Mouse (Mus musculus): ENCODE measurements around the gene Kctd6. TPM values are rescaled to one million over a fixed set of nuclear protein-coding genes. Genes with fewer than 3 reads are reported as not detected.
"Not testable (repeated sequence)": the region's sequence is repeated elsewhere in the genome, so short reads cannot be mapped to it uniquely, and the experiment has no call there.

The Kctd6 gene
- polyA plus RNA-seq (2015; fragmentation: Nextera tagmentation; extraction: Ambion mirVana): 12.6 and 14.8 TPM in 2 replicates

DNA sequence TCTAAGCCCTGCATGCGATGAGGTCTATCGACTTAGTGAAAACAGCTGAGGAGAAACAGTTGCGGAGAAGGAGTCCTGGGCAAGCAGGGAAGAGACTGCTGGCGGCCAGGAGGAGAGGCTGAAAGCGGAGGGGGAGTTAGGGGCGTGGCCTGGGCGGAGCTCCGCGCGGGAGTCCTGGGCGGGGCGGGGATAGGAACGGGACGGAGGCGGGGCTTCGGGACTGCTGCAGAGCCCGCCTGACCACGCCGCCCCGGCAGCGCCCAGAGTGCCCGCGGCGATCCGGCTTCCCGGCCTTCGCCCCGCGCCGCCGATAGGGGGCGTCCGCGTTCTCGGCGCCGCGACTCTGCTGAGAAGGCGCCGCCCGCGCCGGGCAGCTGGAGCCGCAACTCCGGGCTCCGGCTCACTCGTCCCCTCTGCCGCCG, at the start of gene Kctd6:
Gene Kctd6 (plus strand): TSS at position 338 of the 422 bp plus-strand sequence.
- 1% methylated on average over 32 of the region's 49 CpGs for WGBS
- Histone ChIP-seq H3K36me3 (no peaks in the 10 kb centered on the region), H3K27me3 (no peaks in the 10 kb centered on the region), H3K9me3 (replicated peaks) (no peaks in the 10 kb centered on the region), H3K4me2 (replicated peaks) (peak within 1 kb of the TSS; percentile 68), H3K4me1 (peaks cover 8% of the 10 kb centered on the region; the same call in 1 of the 2 replicates), H3K9ac (peak within 1 kb of the TSS; percentile 82), H3K27ac (replicated peaks) (peak within 1 kb of the TSS; percentile 96), H3K4me3 (replicated peaks) (peak within 1 kb of the TSS; percentile 79)
- peak; percentile 97 for ATAC-seq (ENCODE audit: insufficient number of reproducible peaks, low FRiP score, low TSS enrichment, low read depth)

DNA sequence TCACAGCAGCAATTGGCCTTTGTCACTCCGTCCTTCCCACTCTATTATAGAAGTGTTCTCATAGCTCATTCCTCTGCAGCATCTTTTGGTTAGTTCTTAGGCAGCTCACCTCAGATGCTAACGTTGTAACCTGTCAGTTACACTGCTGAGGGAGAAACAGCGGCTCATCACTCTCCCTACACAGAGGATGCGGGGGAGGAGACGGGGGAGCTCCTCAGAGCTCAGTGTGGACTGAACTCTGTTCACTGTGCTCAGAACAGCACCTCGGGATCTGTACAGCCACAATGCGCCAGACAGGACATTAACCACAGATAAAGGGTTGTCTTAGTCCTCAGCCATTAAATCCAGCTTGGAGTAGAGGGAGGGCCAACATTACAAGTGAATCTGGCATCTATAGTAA, 49.5 kb upstream of the Kctd6 start:
- Histone ChIP-seq H3K27me3 (no peaks in the 10 kb centered on the region), H3K4me3 (replicated peaks) (no peak overlapping the region), H3K9ac (no peak overlapping the region), H3K36me3 (peaks cover 77% of the 10 kb centered on the region), H3K9me3 (replicated peaks) (no peaks in the 10 kb centered on the region), H3K4me1 (no peaks in the 10 kb centered on the region), H3K27ac (replicated peaks) (no peak overlapping the region), H3K4me2 (replicated peaks) (no peak overlapping the region)
- WGBS: 86% methylated on average over 7 of the region's 7 CpGs
- no peak for ATAC-seq (ENCODE audit: insufficient number of reproducible peaks, low FRiP score, low TSS enrichment, low read depth)

DNA sequence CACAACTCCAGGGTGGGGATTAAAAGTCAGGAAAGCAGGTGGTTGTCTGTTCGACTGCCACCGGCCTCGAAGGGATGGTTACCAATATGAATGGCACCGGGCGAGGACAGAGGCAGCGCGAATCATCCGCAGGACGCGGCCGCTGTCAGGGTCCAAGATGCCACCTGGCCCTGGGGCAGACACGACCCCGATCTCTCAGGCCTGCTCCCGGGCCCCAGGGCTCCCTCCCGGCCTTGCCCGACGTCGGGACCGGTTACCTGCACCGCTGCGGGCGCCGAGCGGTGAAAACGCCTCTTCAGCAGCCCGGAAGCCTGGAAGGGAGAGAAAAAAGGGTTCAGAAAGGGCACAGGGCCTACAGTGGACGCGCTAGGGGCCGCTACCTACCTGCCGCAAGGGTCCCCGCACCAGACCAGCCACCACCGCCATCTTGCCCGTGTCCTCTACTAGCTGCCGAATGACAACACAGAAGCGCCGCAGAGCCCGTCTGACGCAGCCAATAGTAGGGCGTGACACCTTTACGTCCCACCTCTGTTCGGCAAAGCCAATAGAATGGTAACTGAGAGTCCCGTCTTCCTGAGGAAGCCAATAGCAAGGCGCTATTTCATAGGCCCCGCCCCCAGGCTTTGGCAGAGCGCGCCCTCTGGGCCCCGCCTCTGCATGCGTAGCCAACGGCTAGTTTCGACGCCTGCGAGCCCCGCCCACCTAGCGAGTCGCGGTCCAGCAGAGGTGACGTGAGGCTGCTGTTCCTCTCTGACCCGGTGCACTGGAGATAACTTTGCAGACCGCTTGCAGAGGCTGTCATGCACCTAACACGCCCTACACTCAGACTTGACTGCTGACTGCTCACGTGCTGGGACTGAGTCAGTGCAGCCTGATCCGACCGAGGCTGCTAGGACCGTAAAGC, 41.2 kb upstream of the Kctd6 start, which contains the start of gene Pdhb:
Gene Pdhb (minus strand): TSS at position 519 of the 904 bp plus-strand sequence.
- WGBS: under 1% methylated on average over 62 of the region's 64 CpGs
- peaks cover 7% of the 10 kb centered on the region for H3K4me1 ChIP-seq
- H3K27me3 ChIP-seq: no peaks in the 10 kb centered on the region
- peaks cover 22% of the 10 kb centered on the region for H3K36me3 ChIP-seq
- H3K27ac ChIP-seq (replicated peaks): peak within 1 kb of the TSS; percentile 77
- ATAC-seq (ENCODE audit: insufficient number of reproducible peaks, low FRiP score, low TSS enrichment, low read depth): peak; percentile 99
- H3K9ac ChIP-seq: peak within 1 kb of the TSS; percentile 92
- H3K9me3 ChIP-seq (replicated peaks): no peaks in the 10 kb centered on the region
- peak within 1 kb of the TSS; percentile 87 for H3K4me2 ChIP-seq (replicated peaks)
- peak within 1 kb of the TSS; percentile 87 for H3K4me3 ChIP-seq (replicated peaks)

GRCm38 (mm10) chr14:8173542-8174250, 40.2 kb upstream of the Kctd6 start:
- H3K9me3 ChIP-seq (replicated peaks); H3K4me1 ChIP-seq; H3K27me3 ChIP-seq; ATAC-seq (ENCODE audit: insufficient number of reproducible peaks, low FRiP score, low TSS enrichment, low read depth): not testable (repeated sequence)
- Histone ChIP-seq H3K27ac (replicated peaks) (peak overlapping the region; percentile 77), H3K4me3 (replicated peaks) (peak overlapping the region; percentile 87), H3K36me3 (peaks cover 13% of the 10 kb centered on the region), H3K9ac (peak overlapping the region; percentile 33; the same call in 1 of the 2 replicates), H3K4me2 (replicated peaks) (peak overlapping the region; percentile 87)
- 24% methylated on average over 6 of the region's 7 CpGs for WGBS

GRCm38 (mm10) chr14:8174634-8175033, 39.3 kb upstream of the Kctd6 start:
- no peaks in the 10 kb centered on the region for H3K9me3 ChIP-seq (replicated peaks)
- no peak for ATAC-seq (ENCODE audit: insufficient number of reproducible peaks, low FRiP score, low TSS enrichment, low read depth)
- H3K36me3 ChIP-seq: peaks cover 4% of the 10 kb centered on the region; the same call in 1 of the 2 replicates
- WGBS: 81% methylated on average over 5 of the region's 5 CpGs
- H3K27me3 ChIP-seq: no peaks in the 10 kb centered on the region
- no peak overlapping the region for H3K4me2 ChIP-seq (replicated peaks)
- no peak overlapping the region for H3K27ac ChIP-seq (replicated peaks)
- H3K9ac ChIP-seq: no peak overlapping the region
- peaks cover 7% of the 10 kb centered on the region for H3K4me1 ChIP-seq
- H3K4me3 ChIP-seq (replicated peaks): no peak overlapping the region

DNA sequence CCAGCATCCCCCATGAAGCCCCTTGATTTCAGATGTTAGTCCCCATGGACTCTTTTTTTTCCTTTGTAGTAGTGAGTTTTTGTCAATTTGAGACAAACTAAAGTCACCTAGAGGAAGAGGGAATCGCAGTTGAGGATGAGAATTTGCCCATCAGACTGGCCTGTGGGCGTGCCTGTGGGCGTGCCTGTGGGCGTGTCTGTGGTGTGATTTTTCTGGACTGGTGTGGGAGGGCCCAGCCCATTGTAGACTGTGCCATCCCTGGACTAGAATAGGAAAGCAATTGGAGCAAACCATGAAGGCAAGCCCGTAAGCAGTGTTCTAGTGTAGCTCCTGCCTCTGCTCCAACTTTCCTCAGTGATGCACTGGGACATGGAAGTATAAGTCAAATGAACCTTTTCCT, 37.7 kb upstream of the Kctd6 start:
- Histone ChIP-seq H3K36me3 (no peaks in the 10 kb centered on the region), H3K9me3 (replicated peaks) (no peaks in the 10 kb centered on the region), H3K4me3 (replicated peaks) (no peak overlapping the region), H3K4me2 (replicated peaks) (no peak overlapping the region), H3K27ac (replicated peaks) (no peak overlapping the region), H3K4me1 (peaks cover 7% of the 10 kb centered on the region), H3K9ac (no peak overlapping the region), H3K27me3 (no peaks in the 10 kb centered on the region)
- WGBS: 49% methylated on average over 5 of the region's 5 CpGs
- no peak for ATAC-seq (ENCODE audit: insufficient number of reproducible peaks, low FRiP score, low TSS enrichment, low read depth)

DNA sequence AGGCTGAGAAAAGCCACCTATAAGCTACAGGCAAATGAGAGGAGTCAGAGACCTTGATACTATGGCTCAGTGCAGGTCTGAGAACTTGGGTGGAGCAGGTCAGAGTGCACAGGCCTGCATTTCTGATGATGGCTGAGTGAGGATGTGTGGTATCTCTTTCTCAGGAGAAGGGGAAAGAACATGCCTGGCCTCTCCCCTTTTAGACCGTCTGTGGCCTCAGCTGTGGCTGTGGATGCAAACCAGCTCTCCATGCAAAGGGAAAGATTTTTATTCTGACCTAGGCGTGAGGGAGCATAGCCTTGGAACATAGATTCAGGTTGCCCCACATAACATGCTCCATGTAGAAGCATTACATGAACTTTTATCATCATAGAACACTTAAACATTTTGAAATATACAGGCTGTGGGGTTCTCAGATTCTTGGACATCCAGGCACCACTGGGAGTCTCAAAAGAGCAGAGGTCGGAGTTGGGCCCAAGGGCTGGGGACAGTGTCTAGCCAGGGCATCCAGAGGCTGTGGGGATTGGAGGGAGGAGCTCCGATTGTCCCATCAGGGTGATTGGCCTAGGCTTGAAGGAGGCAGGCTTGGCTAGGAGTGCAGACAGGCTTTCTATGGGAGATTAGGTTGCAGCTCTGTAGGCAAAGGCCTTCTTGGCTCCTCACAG, 33.4 kb upstream of the Kctd6 start:
- WGBS: 71% methylated on average over 4 of the region's 4 CpGs
- Histone ChIP-seq H3K4me2 (replicated peaks) (no peak overlapping the region), H3K27ac (replicated peaks) (no peak overlapping the region), H3K36me3 (no peaks in the 10 kb centered on the region), H3K9ac (no peak overlapping the region), H3K27me3 (no peaks in the 10 kb centered on the region), H3K9me3 (replicated peaks) (no peaks in the 10 kb centered on the region), H3K4me1 (no peaks in the 10 kb centered on the region), H3K4me3 (replicated peaks) (no peak overlapping the region)
- ATAC-seq (ENCODE audit: insufficient number of reproducible peaks, low FRiP score, low TSS enrichment, low read depth): no peak

DNA sequence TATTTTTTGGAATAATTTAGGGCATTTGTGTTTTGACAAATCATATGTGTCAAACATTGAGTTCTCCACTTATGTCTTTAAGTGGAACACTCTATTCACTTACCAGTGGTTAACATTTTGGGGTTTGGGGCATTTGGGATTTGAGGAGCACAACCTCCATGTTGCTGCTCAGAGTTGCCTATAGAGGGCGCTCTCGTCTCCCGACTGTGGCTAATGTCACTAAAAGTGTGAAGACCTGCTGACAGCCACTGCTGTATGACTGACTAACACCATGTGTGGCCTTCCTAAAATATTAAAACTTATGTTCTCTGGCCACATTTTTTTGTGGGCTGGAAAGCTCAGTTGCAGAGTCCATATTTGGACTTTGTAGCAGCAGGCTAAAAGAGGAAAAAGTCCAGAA, 30.6 kb upstream of the Kctd6 start:
- ATAC-seq (ENCODE audit: insufficient number of reproducible peaks, low FRiP score, low TSS enrichment, low read depth): no peak
- Histone ChIP-seq H3K27ac (replicated peaks) (no peak overlapping the region), H3K36me3 (no peaks in the 10 kb centered on the region), H3K9me3 (replicated peaks) (no peaks in the 10 kb centered on the region), H3K9ac (no peak overlapping the region), H3K4me2 (replicated peaks) (no peak overlapping the region), H3K27me3 (no peaks in the 10 kb centered on the region), H3K4me1 (no peaks in the 10 kb centered on the region), H3K4me3 (replicated peaks) (no peak overlapping the region)
- 62% methylated on average over 3 of the region's 3 CpGs for WGBS

DNA sequence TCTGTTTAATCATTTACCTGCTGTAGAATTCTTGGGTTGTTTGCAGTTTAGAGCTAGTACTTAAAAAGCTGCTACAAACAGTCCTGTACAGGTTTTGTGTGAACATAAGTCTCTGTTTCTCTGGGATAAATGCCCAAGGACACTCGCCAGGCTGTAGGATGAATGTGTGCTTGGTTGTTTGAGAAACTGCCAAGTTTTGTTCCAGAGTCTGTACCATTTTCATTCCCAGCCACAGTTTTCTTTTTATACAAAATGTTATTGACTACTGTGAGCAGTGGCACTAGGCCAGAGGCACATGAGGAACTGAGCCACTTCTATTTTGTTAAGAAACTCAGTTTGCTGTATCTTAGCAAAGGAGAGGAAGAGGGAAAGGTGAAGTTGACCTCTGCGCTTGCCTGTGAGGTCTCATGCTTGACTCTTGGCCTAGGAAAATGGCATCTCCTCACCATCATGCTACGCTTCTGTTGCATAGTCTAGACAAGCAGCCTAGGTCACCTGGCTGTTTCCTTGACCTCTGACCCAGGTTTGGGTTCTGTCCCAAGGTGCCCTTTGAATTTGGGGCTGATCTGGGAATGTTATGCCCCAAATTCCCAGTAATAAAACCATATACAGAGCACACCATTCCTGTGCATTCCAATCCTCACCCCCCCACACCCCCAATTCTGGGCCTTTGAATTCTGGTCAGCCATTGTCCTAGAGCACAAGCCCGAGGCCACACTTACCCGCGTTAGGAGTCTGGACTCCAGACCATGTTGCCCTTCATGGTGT, 27.5 kb upstream of the Kctd6 start:
- 84% methylated on average over 6 of the region's 6 CpGs for WGBS
- H3K4me3 ChIP-seq (replicated peaks): no peak overlapping the region
- no peaks in the 10 kb centered on the region for H3K36me3 ChIP-seq
- ATAC-seq (ENCODE audit: insufficient number of reproducible peaks, low FRiP score, low TSS enrichment, low read depth): no peak
- H3K27ac ChIP-seq (replicated peaks): no peak overlapping the region
- H3K4me2 ChIP-seq (replicated peaks): no peak overlapping the region
- H3K27me3 ChIP-seq: no peaks in the 10 kb centered on the region
- no peaks in the 10 kb centered on the region for H3K4me1 ChIP-seq
- H3K9me3 ChIP-seq (replicated peaks): no peaks in the 10 kb centered on the region
- H3K9ac ChIP-seq: no peak overlapping the region

- H3K9ac ChIP-seq: no peak overlapping the region
- no peaks in the 10 kb centered on the region for H3K4me1 ChIP-seq
- no peaks in the 10 kb centered on the region for H3K9me3 ChIP-seq (replicated peaks)
- no peak overlapping the region for H3K27ac ChIP-seq (replicated peaks)
- WGBS: 94% methylated on average over 3 of the region's 3 CpGs
- no peak overlapping the region for H3K4me2 ChIP-seq (replicated peaks)
- no peak overlapping the region for H3K4me3 ChIP-seq (replicated peaks)
- no peaks in the 10 kb centered on the region for H3K27me3 ChIP-seq
- H3K36me3 ChIP-seq: no peaks in the 10 kb centered on the region
- no peak for ATAC-seq (ENCODE audit: insufficient number of reproducible peaks, low FRiP score, low TSS enrichment, low read depth)
These were observed 23.4 kb upstream of the Kctd6 start for GRCm38 (mm10) chr14:8190556-8190955.
